Mouse (Mus musculus) erythroblast, embryonic 14.5 days (primary cell): Measurements from ENCODE around the gene Farsb. TPM values are rescaled to one million over a fixed set of nuclear protein-coding genes. Genes with fewer than 3 reads are reported as not detected.

Experiments
- H3K27me3 ChIP-seq: 2 replicates; pipeline ENCODE4 v1.6.1; 2012; ENCODE audit warnings: inconsistent platforms; ENCODE audit not compliant: control insufficient read depth
- H3K36me3 ChIP-seq: 2 replicates; pipeline ENCODE4 v1.6.1; 2012; ENCODE audit warnings: mild to moderate bottlenecking, inconsistent platforms; ENCODE audit not compliant: control insufficient read depth
- H3K4me1 ChIP-seq: 2 replicates; pipeline ENCODE4 v1.6.1; 2012; ENCODE audit warnings: inconsistent platforms; ENCODE audit not compliant: control insufficient read depth
- H3K4me3 ChIP-seq: replicated peaks from 2 replicates; pipeline ENCODE3; 2012; ENCODE audit warnings: moderate library complexity, mild to moderate bottlenecking, inconsistent platforms
- H3K9me3 ChIP-seq: 2 replicates; pipeline ENCODE4 v1.6.1; 2012; ENCODE audit warnings: low read length, inconsistent platforms, mixed read lengths; ENCODE audit not compliant: control insufficient read depth
- GATA1 ChIP-seq: IDR thresholded peaks from 2 replicates; pipeline ENCODE4 v1.6.1; 2012; ENCODE audit warnings: low read length, inconsistent platforms, mixed read lengths
- TAL1 ChIP-seq: IDR thresholded peaks from 3 replicates; pipeline ENCODE4 v1.6.1; 2012; ENCODE audit warnings: low read length, inconsistent platforms, mixed read lengths
- polyA plus RNA-seq: library from polyadenylated mRNA; stranded (reverse); fragments of >175 nt; gene quantifications from 2 replicates; pipeline ENCODE4 v1.2.3, GENCODE M21; 2012

Farsb gene
- polyA plus RNA-seq, 1 experiment, result 0.72 TPM

GRCm38 (mm10) chr1:78446742-78447141 lies 42.0 kb downstream of the Farsb start:
- no peak overlapping the region for H3K4me3 ChIP-seq
- no peaks in the 10 kb centered on the region for H3K27me3 ChIP-seq
- no peaks in the 10 kb centered on the region for H3K9me3 ChIP-seq
- TF ChIP-seq TAL1, result no peak
- no peak for TF ChIP-seq GATA1
- no peaks in the 10 kb centered on the region for H3K4me1 ChIP-seq
- H3K36me3 ChIP-seq, result peaks cover 85% of the 10 kb centered on the region

- no peaks in the 10 kb centered on the region for H3K4me1 ChIP-seq
- H3K27me3 ChIP-seq, result no peaks in the 10 kb centered on the region
- no peak overlapping the region for H3K4me3 ChIP-seq
- peaks cover 84% of the 10 kb centered on the region for H3K36me3 ChIP-seq
- TF ChIP-seq TAL1 (no peak), GATA1 (no peak)
- no peaks in the 10 kb centered on the region for H3K9me3 ChIP-seq
These were observed 42.5 kb downstream of the Farsb start for GRCm38 (mm10) chr1:78446232-78446631.

- TF ChIP-seq GATA1 (no peak), TAL1 (no peak)
- no peaks in the 10 kb centered on the region for H3K4me1 ChIP-seq
- H3K27me3 ChIP-seq, result no peaks in the 10 kb centered on the region
- H3K36me3 ChIP-seq, result peaks cover 79% of the 10 kb centered on the region
- no peak overlapping the region for H3K4me3 ChIP-seq
- no peaks in the 10 kb centered on the region for H3K9me3 ChIP-seq
These were observed 45.6 kb downstream of the Farsb start for GRCm38 (mm10) chr1:78443056-78443455.

- peaks cover 71% of the 10 kb centered on the region for H3K36me3 ChIP-seq
- no peaks in the 10 kb centered on the region for H3K9me3 ChIP-seq
- H3K4me1 ChIP-seq, result no peaks in the 10 kb centered on the region
- no peaks in the 10 kb centered on the region for H3K27me3 ChIP-seq
- no peak for TF ChIP-seq TAL1
- no peak overlapping the region for H3K4me3 ChIP-seq
These were observed 48.0 kb downstream of the Farsb start for GRCm38 (mm10) chr1:78440716-78441115.

GRCm38 (mm10) chr1:78437150-78437549 lies 51.5 kb downstream of the Farsb start:
- Histone ChIP-seq H3K4me3 (no peak overlapping the region), H3K36me3 (peaks cover 58% of the 10 kb centered on the region), H3K9me3 (no peaks in the 10 kb centered on the region), H3K4me1 (no peaks in the 10 kb centered on the region), H3K27me3 (no peaks in the 10 kb centered on the region)
- TF ChIP-seq GATA1 (no peak), TAL1 (no peak)

- Histone ChIP-seq H3K36me3 (peaks cover 58% of the 10 kb centered on the region), H3K4me1 (no peaks in the 10 kb centered on the region), H3K9me3 (no peaks in the 10 kb centered on the region), H3K27me3 (no peaks in the 10 kb centered on the region), H3K4me3 (no peak overlapping the region)
- TF ChIP-seq TAL1 (no peak), GATA1 (no peak)
These were observed 52.3 kb downstream of the Farsb start for GRCm38 (mm10) chr1:78436445-78436844.

- Histone ChIP-seq H3K4me1 (no peaks in the 10 kb centered on the region), H3K27me3 (no peaks in the 10 kb centered on the region), H3K9me3 (no peaks in the 10 kb centered on the region), H3K4me3 (no peak overlapping the region), H3K36me3 (peaks cover 57% of the 10 kb centered on the region)
- no peak for TF ChIP-seq TAL1
- TF ChIP-seq GATA1, result no peak
These were observed 52.7 kb downstream of the Farsb start for GRCm38 (mm10) chr1:78435967-78436366.

- no peak for TF ChIP-seq TAL1
- no peaks in the 10 kb centered on the region for H3K9me3 ChIP-seq
- H3K36me3 ChIP-seq, result peaks cover 49% of the 10 kb centered on the region
- no peaks in the 10 kb centered on the region for H3K27me3 ChIP-seq
- no peaks in the 10 kb centered on the region for H3K4me1 ChIP-seq
- no peak overlapping the region for H3K4me3 ChIP-seq
These were observed 55.2 kb downstream of the Farsb start for GRCm38 (mm10) chr1:78433472-78433871.

GRCm38 (mm10) chr1:78428851-78429250 lies 59.8 kb downstream of the Farsb start:
- peaks cover 56% of the 10 kb centered on the region for H3K36me3 ChIP-seq
- TF ChIP-seq GATA1, result no peak
- TF ChIP-seq TAL1, result no peak

GRCm38 (mm10) chr1:78426841-78427240 lies 61.9 kb downstream of the Farsb start:
- Histone ChIP-seq H3K36me3 (peaks cover 64% of the 10 kb centered on the region), H3K4me1 (no peaks in the 10 kb centered on the region)
- TF ChIP-seq GATA1 (no peak), TAL1 (no peak)

More at GRCm38 (mm10) chr1:78428851-78429250, 59.8 kb downstream of the Farsb start:
- Histone ChIP-seq H3K9me3 (no peaks in the 10 kb centered on the region), H3K4me1 (no peaks in the 10 kb centered on the region), H3K27me3 (no peaks in the 10 kb centered on the region), H3K4me3 (no peak overlapping the region)

More at GRCm38 (mm10) chr1:78426841-78427240, 61.9 kb downstream of the Farsb start:
- Histone ChIP-seq H3K4me3 (no peak overlapping the region), H3K27me3 (no peaks in the 10 kb centered on the region), H3K9me3 (no peaks in the 10 kb centered on the region)
